Mouse (Mus musculus) T-cell, adult 2 months (primary cell): ENCODE results near the gene Ly6g6c.

Source experiments
- DNase-seq: peaks from one replicate; pipeline ENCODE4 v3.0.0; 2022; ENCODE audit warnings: low spot score

The Ly6g6c gene

DNA sequence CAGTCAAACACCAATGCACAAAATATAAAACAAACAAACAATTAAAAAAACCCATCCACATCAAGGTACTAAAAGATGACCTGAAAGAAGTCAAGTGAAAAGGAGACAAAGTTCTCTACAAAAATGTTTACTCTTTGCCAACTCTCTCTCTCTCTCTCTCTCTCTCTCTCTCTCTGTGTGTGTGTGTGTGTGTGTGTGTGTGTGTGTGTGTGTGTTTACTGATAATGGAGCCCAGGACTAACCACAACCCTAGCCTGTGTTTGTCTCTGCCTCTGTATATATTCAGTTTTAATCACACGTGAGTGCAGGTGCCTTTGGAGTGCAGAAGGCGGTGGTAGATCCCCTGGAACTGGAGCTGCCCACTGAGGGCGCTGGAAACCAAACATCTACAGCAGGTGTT, 8.1 kb upstream of the Ly6g6c start:
- no peak for DNase-seq

DNA sequence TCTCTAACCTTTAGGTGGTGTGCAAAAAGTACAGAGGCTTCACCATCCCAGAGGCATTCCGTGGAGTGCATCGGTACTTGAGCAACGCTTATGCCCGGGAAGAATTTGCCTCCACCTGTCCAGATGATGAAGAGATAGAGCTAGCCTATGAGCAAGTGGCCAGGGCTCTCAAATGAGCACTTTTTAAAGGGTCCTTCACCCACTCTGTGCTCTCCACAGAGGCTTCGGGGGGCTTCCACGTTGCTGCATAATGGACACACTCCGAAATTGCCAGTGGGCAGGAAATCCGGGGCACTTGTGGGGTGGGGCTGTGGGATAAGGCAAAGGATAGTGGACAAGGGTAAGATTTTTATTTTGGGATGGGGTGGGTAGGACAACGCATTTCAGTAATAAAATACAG, 6.9 kb upstream of the Ly6g6c start:
- DNase-seq = no peak

DNA sequence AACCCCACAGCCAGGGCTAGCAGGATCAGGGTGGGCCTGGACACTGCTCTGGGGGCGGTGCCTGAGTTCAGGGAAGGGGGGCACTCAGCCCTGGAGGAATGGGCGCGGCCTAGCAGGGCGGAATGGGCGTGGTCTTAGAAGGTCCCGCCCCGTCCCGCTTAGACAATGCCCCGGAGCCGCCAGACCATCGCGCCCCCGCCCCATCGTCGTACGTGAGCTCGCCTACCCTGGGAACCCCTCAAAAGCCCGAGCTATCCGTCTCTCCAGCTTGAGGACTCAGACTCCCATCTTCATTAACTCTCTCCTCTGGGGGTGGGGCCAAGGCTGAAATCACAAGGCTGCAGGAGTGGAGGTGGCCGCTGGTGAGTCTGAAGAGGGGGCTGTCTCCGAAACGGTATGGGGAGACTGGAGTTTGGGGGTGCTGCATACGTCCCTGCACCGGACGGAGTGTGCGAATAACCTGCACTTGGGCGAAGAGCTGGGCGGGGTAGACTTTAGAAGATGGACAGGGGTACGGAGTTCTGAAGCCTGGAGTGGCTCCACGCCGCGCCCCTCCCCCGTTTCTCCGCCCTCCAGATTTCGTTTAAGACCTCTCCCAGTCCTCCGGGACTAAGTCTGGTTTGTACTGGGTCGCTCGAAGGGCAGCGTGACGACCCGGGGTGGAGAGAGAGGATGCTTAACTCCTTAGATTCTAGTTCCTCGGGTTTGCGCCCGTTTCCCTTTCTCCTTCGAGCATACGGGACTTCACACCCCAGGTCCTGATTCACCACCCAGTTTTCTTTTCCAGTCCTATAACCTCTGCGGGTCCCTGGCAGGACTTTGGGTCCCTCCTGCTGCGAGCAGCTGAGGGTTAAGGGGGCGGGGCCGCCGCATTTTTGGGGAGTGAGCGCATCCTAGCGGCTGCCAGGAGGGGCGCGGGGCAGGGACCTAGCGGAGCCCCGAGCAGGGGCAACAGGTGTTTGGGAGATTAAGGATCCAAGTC, 6.0 kb upstream of the Ly6g6c start, which contains the start of gene Ddah2:
Ddah2 (plus strand) TSS at position 125 of the 982 bp plus-strand sequence.
- DNase-seq = peak; percentile 83

DNA sequence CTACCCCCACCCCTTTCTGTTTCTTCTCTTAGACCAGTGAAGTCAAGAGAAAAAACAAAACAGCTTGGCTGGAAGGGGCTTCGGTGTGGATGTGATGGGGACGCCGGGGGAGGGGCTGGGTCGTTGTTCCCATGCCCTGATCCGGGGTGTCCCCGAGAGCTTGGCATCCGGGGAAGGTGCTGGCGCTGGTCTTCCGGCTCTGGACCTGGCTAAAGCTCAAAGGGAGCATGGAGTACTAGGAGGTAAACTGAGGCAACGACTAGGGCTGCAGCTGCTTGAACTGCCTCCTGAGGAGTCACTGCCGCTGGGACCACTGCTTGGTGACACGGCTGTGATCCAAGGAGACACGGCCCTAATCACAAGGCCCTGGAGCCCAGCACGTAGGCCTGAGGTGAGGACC, 5.1 kb upstream of the Ly6g6c start:
- DNase-seq = no peak

DNA sequence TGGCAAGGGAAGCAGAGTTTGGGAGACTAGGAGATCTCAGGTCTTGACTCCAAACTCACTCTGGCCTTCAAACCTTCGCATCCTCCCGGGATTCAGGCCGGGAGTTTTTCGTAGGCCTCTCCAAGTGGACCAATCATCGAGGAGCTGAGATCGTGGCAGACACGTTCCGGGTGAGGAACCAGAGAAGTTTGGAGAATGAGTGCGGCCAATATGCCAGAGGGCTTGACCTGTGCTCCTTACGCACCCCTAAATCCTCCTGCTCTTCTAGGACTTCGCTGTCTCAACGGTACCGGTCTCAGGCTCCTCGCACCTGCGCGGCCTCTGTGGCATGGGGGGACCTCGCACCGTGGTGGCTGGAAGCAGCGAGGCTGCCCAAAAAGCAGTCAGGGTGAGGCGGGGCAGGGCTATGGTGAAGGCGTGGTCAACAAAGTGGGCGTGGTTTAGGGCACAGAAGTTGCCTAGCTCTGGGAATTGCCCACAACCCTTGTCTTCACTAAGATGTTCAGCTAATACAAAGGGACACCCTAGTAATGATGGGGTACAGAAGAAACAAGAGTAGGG, 4.4 kb upstream of the Ly6g6c start:
- no peak for DNase-seq

DNA sequence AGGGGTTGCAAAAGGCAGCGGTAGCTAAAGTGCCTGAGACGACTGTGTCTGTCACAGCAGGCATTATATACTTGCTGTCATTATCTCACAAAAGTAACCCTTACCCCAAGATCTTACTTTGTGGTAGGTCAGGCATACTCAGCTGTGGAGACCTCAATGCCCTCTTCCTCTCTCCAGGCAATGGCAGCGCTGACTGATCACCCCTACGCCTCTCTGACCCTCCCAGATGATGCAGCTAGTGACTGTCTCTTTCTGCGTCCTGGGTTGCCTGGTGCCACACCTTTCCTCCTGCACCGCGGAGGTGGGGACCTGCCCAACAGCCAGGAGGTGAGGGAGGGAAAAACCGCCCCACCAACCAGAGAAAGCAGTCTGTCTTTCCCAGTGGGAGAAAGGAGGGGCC, 3.9 kb upstream of the Ly6g6c start:
- DNase-seq = no peak

DNA sequence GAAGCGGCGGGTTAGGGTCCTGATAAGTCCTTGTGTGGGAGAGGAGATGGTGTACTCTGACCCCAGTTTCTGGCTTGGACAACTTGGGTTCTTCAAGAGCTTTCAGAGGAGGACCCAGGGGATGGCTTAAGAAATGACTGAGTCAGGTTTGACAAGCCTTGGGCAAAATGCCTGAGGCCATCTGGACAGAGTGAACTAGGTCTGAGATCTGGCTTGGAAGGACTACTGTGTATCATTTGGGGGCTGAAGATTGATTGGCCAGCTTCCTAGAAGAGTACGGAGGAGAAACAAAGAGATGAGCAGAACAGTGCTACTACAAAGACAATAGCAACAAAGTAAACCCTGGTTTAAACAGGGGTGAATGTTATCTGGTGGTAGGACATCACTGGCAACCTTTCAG, 1.7 kb upstream of the Ly6g6c start:
- DNase-seq = no peak

DNA sequence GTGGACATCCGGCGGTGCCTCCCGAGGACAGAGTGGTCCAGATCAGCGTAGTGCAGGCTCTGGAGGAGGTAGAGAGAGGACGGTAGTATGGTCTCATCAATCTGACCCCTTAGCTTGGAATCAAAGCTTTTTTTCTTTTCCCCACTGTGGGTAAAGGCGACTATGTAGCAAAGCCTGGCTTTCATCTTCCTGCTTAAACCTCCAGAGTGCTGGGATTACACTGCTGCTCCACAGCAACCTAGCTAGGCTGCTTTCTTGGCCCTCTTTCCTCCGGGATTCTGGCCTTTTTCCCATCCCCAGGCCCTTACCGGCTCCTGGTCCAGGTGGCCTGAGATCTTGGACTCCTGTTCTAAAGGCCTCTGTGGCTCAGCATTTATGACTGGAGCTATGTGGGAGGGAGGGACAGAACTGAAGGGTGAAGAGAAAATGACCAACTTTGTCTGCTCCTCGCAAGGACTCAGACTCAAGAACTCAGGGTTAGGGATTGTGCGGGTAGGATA, 760 bp upstream of the Ly6g6c start:
- no peak for DNase-seq

DNA sequence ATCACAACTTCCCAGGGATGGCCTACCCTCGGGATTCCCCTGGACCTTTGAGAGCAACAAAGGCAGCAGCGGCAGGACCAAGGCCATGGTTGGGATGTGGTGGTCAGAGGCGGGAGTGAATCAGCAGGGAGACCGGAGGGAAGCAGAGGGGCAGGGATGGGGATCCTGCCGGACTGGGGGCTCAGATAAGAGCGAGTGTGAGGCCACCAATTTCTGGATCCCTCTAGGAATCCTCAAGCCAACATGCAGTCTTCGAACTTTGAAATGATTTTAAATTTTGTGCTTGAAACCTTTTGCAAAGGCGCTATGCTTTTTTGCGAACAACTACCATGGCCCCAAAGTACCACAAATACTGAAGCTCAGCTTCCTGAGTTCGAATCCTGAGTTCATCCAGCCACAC, 896 bp downstream of the Ly6g6c start, which contains the start of gene Mpig6b:
Mpig6b (minus strand) TSS at position 101 of the 400 bp plus-strand sequence.
- no peak for DNase-seq

DNA sequence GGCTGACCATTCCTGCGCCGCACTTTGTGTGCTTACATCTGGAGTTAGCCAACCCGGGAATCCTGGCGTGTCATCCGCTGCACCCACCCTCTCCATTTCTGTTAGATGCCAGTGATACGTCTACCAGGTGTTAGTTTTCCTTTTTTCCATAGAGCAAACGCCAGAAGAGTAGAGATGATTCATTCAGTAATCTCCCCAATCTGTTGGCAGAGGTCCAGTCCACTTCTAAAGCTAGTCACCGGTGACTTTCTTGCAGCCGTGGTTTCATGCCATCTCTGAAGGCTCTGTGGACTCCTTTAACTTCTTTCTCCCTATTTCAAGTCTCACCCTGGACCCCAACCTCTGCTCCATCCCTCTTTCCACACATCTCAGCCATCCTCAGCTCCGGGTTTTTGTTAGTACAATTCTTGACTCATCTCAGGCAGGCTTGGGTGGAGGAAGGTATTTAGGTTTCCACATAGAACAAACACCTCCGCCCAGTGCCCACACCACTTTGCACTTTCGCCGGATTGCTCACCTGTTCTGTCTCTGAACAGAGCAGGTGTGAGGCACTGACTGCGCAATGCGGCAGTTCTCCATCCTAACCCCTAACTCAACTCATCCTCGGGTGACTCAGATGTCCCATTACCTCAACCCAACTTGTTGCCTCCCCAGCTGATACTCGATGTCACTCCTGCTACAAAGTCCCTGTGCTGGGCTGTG, 3.2 kb downstream of the Ly6g6c start:
- DNase-seq = no peak

DNA sequence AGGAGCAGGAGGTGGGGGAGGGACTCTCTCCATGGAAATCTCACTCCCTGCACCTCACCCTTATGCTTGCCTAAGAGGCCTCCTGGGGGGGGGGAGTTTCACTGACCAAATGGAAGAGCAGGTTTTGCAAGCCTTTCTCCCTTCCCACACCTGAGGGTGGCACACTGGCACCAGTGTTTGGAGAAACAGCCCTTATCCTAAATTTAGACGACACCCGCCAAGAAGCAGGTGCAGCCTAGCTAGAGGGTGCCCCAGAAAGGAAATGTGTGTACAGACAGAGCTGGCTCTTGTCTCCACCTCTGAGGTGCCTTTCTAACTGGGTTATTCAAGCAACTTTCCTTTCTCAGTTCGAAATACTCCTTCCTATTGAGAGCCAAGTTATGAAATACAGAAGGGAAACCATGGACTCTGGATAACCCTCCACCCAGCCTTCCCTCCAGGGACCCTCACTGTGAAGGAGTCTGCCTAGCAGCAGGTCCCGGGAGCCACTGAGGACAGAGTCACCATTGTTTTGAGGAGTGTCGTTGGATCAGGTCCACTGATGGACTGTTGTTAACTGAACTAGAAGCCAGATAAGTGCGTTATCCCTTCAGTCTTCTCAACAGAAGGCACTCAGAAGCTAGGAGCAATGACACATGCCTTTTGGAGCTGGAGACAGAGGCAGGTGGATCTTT, 5.5 kb downstream of the Ly6g6c start:
- DNase-seq = no peak

DNA sequence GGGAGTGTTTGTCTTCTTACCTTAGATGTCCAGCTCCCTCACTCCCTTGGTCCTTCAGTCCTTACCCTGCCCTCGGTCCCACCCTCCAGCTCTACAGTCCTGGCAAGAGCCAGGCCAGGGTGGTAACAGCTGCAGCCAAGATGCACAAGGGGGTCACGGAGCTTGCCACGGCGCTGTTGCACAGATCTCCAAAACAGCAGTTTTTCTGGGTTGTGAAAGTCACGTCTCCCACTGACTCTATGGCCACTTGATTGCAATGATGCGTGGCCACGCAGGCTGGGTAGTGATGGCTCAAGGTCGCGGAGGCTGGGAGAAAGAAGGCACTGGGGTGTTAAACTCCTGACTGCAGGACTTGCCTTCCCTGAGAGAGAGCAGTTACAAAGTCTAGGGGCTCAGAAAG, 6.3 kb downstream of the Ly6g6c start:
- no peak for DNase-seq

DNA sequence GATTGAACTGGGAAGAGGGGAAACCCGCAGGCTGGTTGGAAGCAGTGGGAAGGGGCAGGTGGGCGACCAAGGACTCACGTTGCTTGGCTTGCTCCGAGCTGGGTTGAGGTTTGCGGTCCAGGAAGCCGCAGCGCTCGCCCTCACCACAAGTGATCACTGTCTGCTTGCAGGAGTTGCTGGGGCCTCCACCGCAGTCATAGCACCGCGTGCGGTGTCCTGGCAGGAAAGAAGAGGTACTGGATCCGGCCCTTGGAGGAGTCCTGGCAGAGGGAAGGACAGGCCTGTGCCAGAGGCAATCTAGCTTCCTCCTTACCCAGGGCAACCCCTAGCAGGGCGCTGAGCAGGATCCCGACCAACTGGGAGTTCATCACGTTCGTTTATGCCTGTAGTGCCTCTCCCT, 8.9 kb downstream of the Ly6g6c start:
- DNase-seq = no peak

DNA sequence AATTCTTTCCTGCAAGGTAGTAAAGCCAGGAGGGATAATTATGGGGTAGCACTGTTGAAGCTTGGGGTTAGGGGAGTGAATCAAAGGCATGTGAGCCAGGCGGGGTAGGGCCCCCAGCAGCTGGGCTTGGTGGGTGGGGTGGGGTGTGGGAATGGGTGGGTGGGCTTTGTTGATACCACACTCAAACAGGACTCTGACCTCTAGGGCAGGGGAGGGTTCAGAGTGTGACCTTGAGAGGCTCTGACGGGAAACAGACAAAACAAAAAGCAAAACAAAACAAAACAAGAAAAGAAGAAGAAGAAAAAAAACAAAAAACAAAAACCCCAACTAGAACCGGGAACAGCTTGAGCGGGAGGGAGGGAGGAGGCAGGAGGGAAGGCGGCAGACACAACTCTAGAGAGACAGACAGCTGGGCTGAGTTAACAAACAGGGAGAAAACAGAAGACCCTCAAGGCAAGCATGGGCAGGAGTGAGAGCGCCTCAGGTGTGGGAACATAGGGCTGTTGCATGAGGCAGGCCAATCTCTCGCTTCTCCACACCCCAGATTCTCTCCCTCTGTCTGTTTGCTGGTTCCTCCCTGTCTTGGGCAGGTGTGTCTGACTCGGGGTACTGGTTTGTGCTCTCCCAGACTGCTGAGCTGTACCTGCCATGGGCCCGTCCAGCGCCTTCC, 11.5 kb downstream of the Ly6g6c start, which contains the start of gene Ly6g6e:
Ly6g6e (plus strand) TSS at position 396 of the 670 bp plus-strand sequence.
- no peak for DNase-seq

DNA sequence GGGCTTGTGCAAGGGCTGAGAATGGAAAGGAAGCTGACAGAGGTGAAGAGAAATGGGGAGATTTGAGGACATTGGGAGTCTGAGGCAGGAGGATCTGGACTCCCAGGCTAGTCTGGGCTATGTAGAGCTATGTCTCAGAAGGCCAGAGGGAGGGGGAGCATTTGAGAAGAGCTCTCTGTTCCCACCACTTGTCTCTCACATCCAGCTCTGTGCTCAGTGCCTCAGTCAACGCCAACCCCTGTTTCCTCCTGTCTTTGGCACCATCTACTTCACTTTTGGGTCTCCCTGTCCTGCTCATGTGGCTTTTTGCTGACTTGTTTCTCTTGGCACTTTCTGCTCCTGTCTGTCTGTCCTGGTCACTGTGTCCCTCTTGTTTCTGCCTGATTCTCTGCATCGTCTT, 12.1 kb downstream of the Ly6g6c start:
- DNase-seq = no peak

DNA sequence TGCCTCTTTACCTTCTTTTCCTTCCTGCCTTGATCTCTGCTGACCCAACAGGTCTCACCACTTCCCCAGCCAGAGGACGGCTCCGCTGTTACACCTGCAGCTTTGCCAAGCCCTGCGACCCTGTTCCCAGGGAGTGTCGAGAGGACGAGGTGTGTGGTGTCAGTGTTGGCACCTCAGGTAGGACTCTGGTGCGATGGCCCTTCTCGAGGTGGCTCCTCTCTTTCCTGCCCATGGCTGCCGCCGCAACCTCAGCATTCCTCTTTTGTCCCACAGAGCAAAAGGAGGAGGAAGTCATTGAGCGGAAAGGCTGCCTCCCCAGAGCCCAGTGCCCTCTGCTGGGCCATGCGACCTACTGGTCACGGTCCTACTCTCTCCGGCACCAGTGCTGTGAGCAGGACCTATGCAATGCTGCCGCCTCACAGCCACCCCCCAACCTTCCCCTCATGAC, 12.6 kb downstream of the Ly6g6c start, which contains the start of gene Ly6g6d:
Ly6g6d (minus strand) TSS at position 280 of the 448 bp plus-strand sequence.
- no peak for DNase-seq

DNA sequence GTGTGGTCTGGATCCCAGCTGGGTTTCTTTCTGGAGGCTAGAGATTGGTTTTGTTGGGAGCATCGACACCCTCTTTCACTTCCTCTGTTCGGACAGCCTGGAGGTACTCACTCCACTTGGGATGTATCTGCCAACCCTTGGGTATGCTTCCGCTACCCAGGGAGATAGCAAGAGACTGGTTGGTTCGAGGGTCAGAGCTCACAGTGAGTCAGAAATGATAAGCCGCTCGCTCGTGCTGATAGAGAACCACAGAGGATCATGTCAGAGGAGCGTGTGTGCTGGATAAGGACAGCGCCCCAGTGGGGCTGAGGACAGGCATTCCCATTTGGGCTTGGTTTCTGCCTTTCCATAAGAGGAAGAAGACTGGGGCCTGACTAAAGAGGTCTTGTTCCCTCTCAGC, 14.6 kb downstream of the Ly6g6c start:
- DNase-seq = no peak

DNA sequence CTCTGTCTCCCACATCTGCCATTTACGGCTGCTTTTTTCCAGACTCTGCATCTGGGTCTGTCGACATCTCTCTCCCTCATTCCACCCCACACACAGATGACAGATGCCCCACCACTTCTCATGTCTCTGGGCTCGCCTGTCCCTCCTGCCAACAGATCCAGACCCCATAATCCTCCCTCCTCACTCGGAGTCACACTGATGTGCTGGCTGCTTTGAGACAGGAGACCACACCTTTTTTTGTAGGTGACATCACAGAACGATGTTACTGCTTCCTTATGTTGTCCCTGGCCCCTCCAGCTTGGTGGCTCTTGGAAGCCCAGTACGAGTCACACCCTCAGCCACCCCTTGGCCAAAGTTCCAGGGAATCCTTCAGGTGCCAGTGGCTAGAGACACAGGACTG, 15.1 kb downstream of the Ly6g6c start:
- no peak for DNase-seq

DNA sequence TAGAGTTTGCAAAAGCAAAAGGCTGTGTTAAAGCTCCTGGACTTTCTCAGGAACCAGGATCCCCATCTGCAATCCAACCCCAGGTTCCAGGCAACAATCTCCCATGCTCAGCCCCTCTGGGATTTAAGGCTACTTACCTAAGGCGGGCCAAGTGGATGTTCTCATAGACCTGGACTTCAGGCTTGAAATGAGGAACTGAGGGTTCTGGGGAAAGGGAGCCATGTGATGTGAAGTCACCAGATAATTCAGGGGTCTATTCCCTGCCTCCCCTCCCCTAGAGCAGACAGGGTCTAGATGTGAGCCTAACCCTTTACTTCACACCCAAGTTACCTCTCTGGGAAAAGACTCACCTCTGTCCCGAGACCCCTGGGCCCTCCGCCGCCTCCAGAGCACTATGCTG, 15.5 kb downstream of the Ly6g6c start:
- no peak for DNase-seq

DNA sequence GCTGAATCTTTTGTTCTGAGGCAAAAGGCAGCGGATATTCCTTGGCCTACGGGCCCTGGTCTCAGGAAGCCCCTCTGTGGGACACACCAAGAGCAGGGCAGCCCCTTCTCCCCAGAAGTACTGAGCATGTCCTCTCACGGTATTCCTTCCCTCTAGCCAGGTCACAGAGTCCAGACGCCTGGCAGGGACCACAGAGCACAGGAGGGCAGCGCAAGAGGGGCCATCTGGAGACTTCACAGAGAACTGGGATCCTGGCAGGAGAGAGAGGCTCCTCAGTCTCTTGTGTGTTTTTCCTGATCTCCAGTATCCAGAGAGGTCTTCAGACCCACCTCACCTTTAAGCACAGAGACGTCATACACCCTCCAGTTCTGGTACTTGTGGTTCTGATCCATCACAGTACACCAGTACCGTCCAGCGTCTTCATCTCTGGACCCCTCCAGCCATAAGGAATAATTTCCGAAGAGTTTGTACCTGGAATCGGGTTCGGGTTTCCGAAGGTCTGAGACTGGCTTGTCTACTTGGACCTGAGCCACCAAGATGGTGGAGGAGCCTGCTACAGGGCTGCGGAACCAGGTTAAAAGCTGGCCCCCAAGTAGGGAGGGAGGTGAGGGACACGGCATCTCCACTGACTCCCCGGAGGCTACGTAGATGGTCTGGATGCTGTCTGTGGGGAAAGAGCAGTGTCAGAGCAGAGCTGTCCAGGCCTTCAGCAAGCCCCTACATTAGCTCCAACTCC, 17.8 kb downstream of the Ly6g6c start:
- no peak for DNase-seq
